Mouse (Mus musculus): Measurements from ENCODE around the gene Luzp2.

- TF ChIP-seq CTCF (IDR thresholded peaks at IDR 0.05; ENCODE audit: low read depth, low read length) (no peak), POLR2A (IDR thresholded peaks at IDR 0.05; ENCODE audit: borderline replicate concordance, low read depth, low read length) (no peak)
These were observed 17.6 kb downstream of the Luzp2 start for GRCm38 (mm10) chr7:54852860-54853259.

All from bone marrow macrophage, adult 2 months (primary cell).